Mouse (Mus musculus) stomach, postnatal 0 days (tissue): ENCODE measurements around the gene Exosc2.

Source experiments
- CTCF ChIP-seq: IDR thresholded peaks from 2 replicates; pipeline ENCODE4 v1.5.1; 2016; ENCODE audit warnings: antibody characterized with exemption, low read depth, mild to moderate bottlenecking, moderate library complexity
- EP300 ChIP-seq: optimal IDR thresholded peaks from 2 replicates; pipeline ENCODE3; 2016; ENCODE audit warnings: antibody characterized with exemption

DNA sequence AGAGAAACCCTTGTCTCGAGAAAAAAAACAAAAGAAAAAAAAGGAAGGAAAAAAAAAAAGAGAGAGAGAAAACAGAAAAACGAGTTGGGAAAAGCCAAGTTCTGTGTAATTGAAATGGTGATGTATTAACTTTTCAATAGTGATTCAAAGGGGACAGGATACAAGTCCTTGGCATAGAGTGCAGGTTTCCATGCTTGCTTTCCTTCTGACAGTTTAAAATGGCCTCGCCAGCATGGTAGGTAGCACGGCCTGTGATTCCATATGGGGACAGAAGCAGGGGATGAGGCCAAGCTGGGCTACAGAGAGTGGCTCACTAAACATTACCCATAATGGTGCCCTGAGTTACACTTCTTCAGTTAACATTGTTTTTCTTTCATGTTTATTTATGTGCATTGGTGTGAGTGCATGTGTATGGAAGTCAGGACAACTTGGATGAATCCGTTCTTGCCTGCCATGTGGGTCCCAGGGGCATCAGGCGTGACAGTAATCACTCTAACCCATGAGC lies 11.3 kb downstream of the Exosc2 start:
- TF ChIP-seq CTCF = no peak
- no peak for TF ChIP-seq EP300
